11 mouse cellular contexts compared by ENCODE assay signal in genomic region chr5:138262001-138262400, GRCm38 (mm10). TPM values are rescaled to one million over a fixed set of nuclear protein-coding genes. Genes with fewer than 3 reads are reported as not detected.
DNase-seq lines count a peak whose midpoint lies in the region; ATAC-seq and TF ChIP-seq lines count a peak whose summit lies in the region.
"Had no signal": no experiment of that assay in that cellular context is flagged by ENCODE, and none has a peak within 500 bp of the region (broad histone marks: within the 10 kb centered on the region; RNA-seq: fewer than 3 reads in every experiment).

No protein-coding gene starts in this region.

- peak overlapping the region; percentile 100; the same call in 1 of the 2 replicates for H3K4me2 ChIP-seq in hindbrain, embryonic 12.5 days (replicated peaks)
- no peak overlapping the region for H3K4me2 ChIP-seq in hindbrain, postnatal 0 days (ENCODE audit: low read depth, low read length)
- no peak overlapping the region for H3K4me2 ChIP-seq in embryonic facial prominence, embryonic 12.5 days (replicated peaks)
- H3K4me2 ChIP-seq in liver, embryonic 16.5 days (ENCODE audit: low read depth, low read length), result peak overlapping the region; percentile 94

- H3K4me3 ChIP-seq in hindbrain, embryonic 12.5 days, result no peak overlapping the region; the same call in 1 of the 2 replicates
- no peak overlapping the region for H3K4me3 ChIP-seq in hindbrain, postnatal 0 days (ENCODE audit: low read length)
- H3K4me3 ChIP-seq in G1E (ENCODE audit: low read depth, low read length), result peak overlapping the region; percentile 93
- H3K4me3 ChIP-seq in embryonic facial prominence, embryonic 12.5 days, result 0 out of 2 replicates have a peak overlapping the region, but pooled peaks have one; percentile 79
- H3K4me3 ChIP-seq in liver, embryonic 16.5 days (ENCODE audit: low read depth, low read length), result peak overlapping the region; percentile 90

- DNase-seq in hindbrain, postnatal 0 days (ENCODE audit: low spot score), result no peak
- DNase-seq in G1E (ENCODE audit: low spot score), result peak; percentile 63
- DNase-seq in spleen, adult 18-20 months, result no peak
- no peak for DNase-seq in kidney, adult 9 months
- no peak for DNase-seq in adrenal gland, postnatal 10 days
- DNase-seq: heart, postnatal 4 days; right cerebral cortex, postnatal 4 days had no signal

- 86% methylated on average over 4 of the region's 4 CpGs for WGBS in hindbrain, embryonic 12.5 days
- WGBS in hindbrain, postnatal 0 days, result 80% methylated on average over 4 of the region's 4 CpGs
- WGBS in embryonic facial prominence, embryonic 12.5 days, result 67% methylated on average over 4 of the region's 4 CpGs
- 27% methylated on average over 4 of the region's 4 CpGs for WGBS in liver, embryonic 16.5 days (ENCODE audit: insufficient replicate concordance)

- peak overlapping the region; percentile 5; the same call in 1 of the 2 replicates for H3K9ac ChIP-seq in hindbrain, embryonic 12.5 days
- no peak overlapping the region for H3K9ac ChIP-seq in hindbrain, postnatal 0 days (replicated peaks; ENCODE audit: low read length)
- H3K9ac ChIP-seq in embryonic facial prominence, embryonic 12.5 days, result no peak overlapping the region
- peak overlapping the region; percentile 90 for H3K9ac ChIP-seq in liver, embryonic 16.5 days (ENCODE audit: low read depth, low read length)

- H3K9me3 ChIP-seq in hindbrain, embryonic 12.5 days (replicated peaks), result no peaks in the 10 kb centered on the region
- no peaks in the 10 kb centered on the region for H3K9me3 ChIP-seq in hindbrain, postnatal 0 days (ENCODE audit: low read length)
- H3K9me3 ChIP-seq in G1E (replicated peaks), result no peaks in the 10 kb centered on the region
- no peaks in the 10 kb centered on the region for H3K9me3 ChIP-seq in embryonic facial prominence, embryonic 12.5 days
- H3K9me3 ChIP-seq in liver, embryonic 16.5 days (replicated peaks; ENCODE audit: control insufficient read depth, low read length), result no peaks in the 10 kb centered on the region

- no peak overlapping the region for H3K27ac ChIP-seq in hindbrain, embryonic 12.5 days
- no peak overlapping the region for H3K27ac ChIP-seq in hindbrain, postnatal 0 days
- H3K27ac ChIP-seq in embryonic facial prominence, embryonic 12.5 days, result no peak overlapping the region
- H3K27ac ChIP-seq in liver, embryonic 16.5 days (ENCODE audit: low read length), result peak overlapping the region; percentile 74; the same call in 1 of the 2 replicates

- H3K36me3 ChIP-seq in hindbrain, embryonic 12.5 days, result peaks cover 49% of the 10 kb centered on the region
- H3K36me3 ChIP-seq in hindbrain, postnatal 0 days (ENCODE audit: insufficient read depth, low read length), result peaks cover 25% of the 10 kb centered on the region
- H3K36me3 ChIP-seq in G1E (replicated peaks), result peaks cover 77% of the 10 kb centered on the region
- H3K36me3 ChIP-seq in embryonic facial prominence, embryonic 12.5 days, result peaks cover 51% of the 10 kb centered on the region
- H3K36me3 ChIP-seq in liver, embryonic 16.5 days (ENCODE audit: control insufficient read depth, insufficient read depth), result peaks cover 5% of the 10 kb centered on the region

- no peaks in the 10 kb centered on the region for H3K27me3 ChIP-seq in hindbrain, embryonic 12.5 days
- H3K27me3 ChIP-seq in hindbrain, postnatal 0 days (ENCODE audit: insufficient read depth, low read length), result no peaks in the 10 kb centered on the region
- no peaks in the 10 kb centered on the region for H3K27me3 ChIP-seq in G1E (ENCODE audit: insufficient read depth, low read length)
- no peaks in the 10 kb centered on the region for H3K27me3 ChIP-seq in embryonic facial prominence, embryonic 12.5 days
- no peaks in the 10 kb centered on the region for H3K27me3 ChIP-seq in liver, embryonic 16.5 days (ENCODE audit: control insufficient read depth, insufficient read depth, low read depth, low read length)

- H3K4me1 ChIP-seq in hindbrain, embryonic 12.5 days, result peaks cover 25% of the 10 kb centered on the region
- H3K4me1 ChIP-seq in hindbrain, postnatal 0 days (ENCODE audit: insufficient read depth, low read length), result peaks cover 14% of the 10 kb centered on the region; the same call in 1 of the 2 replicates
- peaks cover 79% of the 10 kb centered on the region for H3K4me1 ChIP-seq in G1E (ENCODE audit: insufficient read depth, low read depth, low read length)
- H3K4me1 ChIP-seq in embryonic facial prominence, embryonic 12.5 days, result peaks cover 16% of the 10 kb centered on the region
- peaks cover 43% of the 10 kb centered on the region for H3K4me1 ChIP-seq in liver, embryonic 16.5 days (ENCODE audit: control insufficient read depth, low read depth, low read length)

- TF ChIP-seq CTCF in hindbrain, postnatal 0 days (IDR thresholded peaks at IDR 0.05; ENCODE audit: low read depth), result no peak
- TF ChIP-seq CTCF in G1E (IDR thresholded peaks at IDR 0.05; ENCODE audit: low read depth, low read length), result no peak

- no peak for ATAC-seq in hindbrain, embryonic 12.5 days (ENCODE audit: low FRiP score)
- no peak for ATAC-seq in hindbrain, postnatal 0 days
- no peak for ATAC-seq in G1E (ENCODE audit: extremely low read depth, insufficient number of reproducible peaks, low FRiP score, poor library complexity, severe bottlenecking)
- ATAC-seq in embryonic facial prominence, embryonic 12.5 days (ENCODE audit: insufficient number of reproducible peaks, insufficient read depth, low FRiP score, low TSS enrichment), result no peak
- no peak for ATAC-seq in liver, embryonic 16.5 days (ENCODE audit: low read depth)

RNA-seq across cellular contexts. Expression of gene BC037034, which starts 1.8 kb away (rescaled TPM):
- polyA plus RNA-seq in hindbrain, embryonic 12.5 days (2016; fragmentation: Nextera tagmentation; extraction: Ambion mirVana), result 18.9 and 20.4 TPM in 2 replicates
- total RNA-seq in hindbrain, postnatal 0 days (2014; rRNA removed), result 63.1 and 89.3 TPM in 2 replicates
- polyA plus RNA-seq in hindbrain, postnatal 0 days (2015; fragmentation: Nextera tagmentation; extraction: Ambion mirVana), result 13.2 and 13.5 TPM in 2 replicates
- 35.6 and 41.8 TPM in 2 replicates for total RNA-seq in G1E (2014; fragmentation: Nextera tagmentation)
- 24.6 and 33.0 TPM in 2 replicates for total RNA-seq in G1E (2017)
- 139 and 151 TPM in 2 replicates for polyA plus RNA-seq in G1E (2012)
- polyA plus RNA-seq in embryonic facial prominence, embryonic 12.5 days (2016; fragmentation: Nextera tagmentation; extraction: Ambion mirVana), result 11.3 and 12.3 TPM in 2 replicates
- 2.1 and 3.1 TPM in 2 replicates for polyA plus RNA-seq in liver, embryonic 16.5 days (2015; fragmentation: Nextera tagmentation; extraction: Ambion mirVana)
- 10 to 100 TPM; 17.1 to 20.6 TPM for total RNA-seq in adrenal gland, postnatal 10 days (2021)

RNA-seq across cellular contexts. Expression of gene Lamtor4, which starts 6.7 kb away (rescaled TPM):
- 54.0 and 60.7 TPM in 2 replicates for polyA plus RNA-seq in hindbrain, embryonic 12.5 days (2016; fragmentation: Nextera tagmentation; extraction: Ambion mirVana)
- 65.7 and 80.3 TPM in 2 replicates for total RNA-seq in hindbrain, postnatal 0 days (2014; rRNA removed)
- 107 and 110 TPM in 2 replicates for polyA plus RNA-seq in hindbrain, postnatal 0 days (2015; fragmentation: Nextera tagmentation; extraction: Ambion mirVana)
- 13.3 and 14.5 TPM in 2 replicates for total RNA-seq in G1E (2014; fragmentation: Nextera tagmentation)
- 22.9 and 33.1 TPM in 2 replicates for total RNA-seq in G1E (2017)
- 51.8 and 51.9 TPM in 2 replicates for polyA plus RNA-seq in G1E (2012)
- 50.9 and 57.0 TPM in 2 replicates for polyA plus RNA-seq in embryonic facial prominence, embryonic 12.5 days (2016; fragmentation: Nextera tagmentation; extraction: Ambion mirVana)
- polyA plus RNA-seq in liver, embryonic 16.5 days (2015; fragmentation: Nextera tagmentation; extraction: Ambion mirVana), result 30.9 and 31.7 TPM in 2 replicates
- total RNA-seq in adrenal gland, postnatal 10 days (2021), result 10 to 100 TPM; 67.1 to 74.8 TPM

RNA-seq across cellular contexts. Expression of gene Gal3st4, which starts 10.6 kb away (rescaled TPM):
- 3.6 and 4.4 TPM in 2 replicates for polyA plus RNA-seq in hindbrain, embryonic 12.5 days (2016; fragmentation: Nextera tagmentation; extraction: Ambion mirVana)
- 0.97 and 1.5 TPM in 2 replicates for total RNA-seq in hindbrain, postnatal 0 days (2014; rRNA removed)
- polyA plus RNA-seq in hindbrain, postnatal 0 days (2015; fragmentation: Nextera tagmentation; extraction: Ambion mirVana), result 2.1 and 2.5 TPM in 2 replicates
- not detected in 2 replicates for total RNA-seq in G1E (2014; fragmentation: Nextera tagmentation)
- 0.06 and 0.27 TPM in 2 replicates for total RNA-seq in G1E (2017)
- not detected in 2 replicates for polyA plus RNA-seq in G1E (2012)
- polyA plus RNA-seq in embryonic facial prominence, embryonic 12.5 days (2016; fragmentation: Nextera tagmentation; extraction: Ambion mirVana), result 3.7 and 4.3 TPM in 2 replicates
- polyA plus RNA-seq in liver, embryonic 16.5 days (2015; fragmentation: Nextera tagmentation; extraction: Ambion mirVana), result 0.22 TPM in 1 of 2 replicates, not detected in the other
- under 1 TPM; 0.15 to 0.54 TPM for total RNA-seq in adrenal gland, postnatal 10 days (2021)
- total RNA-seq: monocyte, adult 5-6 weeks had no signal

RNA-seq across cellular contexts. Expression of gene Gm43720, which starts 17.8 kb away (rescaled TPM):
- 0.12 and 0.23 TPM in 2 replicates for polyA plus RNA-seq in hindbrain, embryonic 12.5 days (2016; fragmentation: Nextera tagmentation; extraction: Ambion mirVana)
- total RNA-seq in hindbrain, postnatal 0 days (2014; rRNA removed), result not detected in 2 replicates
- polyA plus RNA-seq in hindbrain, postnatal 0 days (2015; fragmentation: Nextera tagmentation; extraction: Ambion mirVana), result 0.08 and 0.13 TPM in 2 replicates
- total RNA-seq in G1E (2014; fragmentation: Nextera tagmentation) (not detected in 2 replicates), G1E (2017) (0.05 and 0.06 TPM in 2 replicates)
- polyA plus RNA-seq in G1E (2012), result not detected in 2 replicates
- polyA plus RNA-seq in embryonic facial prominence, embryonic 12.5 days (2016; fragmentation: Nextera tagmentation; extraction: Ambion mirVana), result 0.23 TPM in 1 of 2 replicates, not detected in the other
- polyA plus RNA-seq in liver, embryonic 16.5 days (2015; fragmentation: Nextera tagmentation; extraction: Ambion mirVana), result not detected in 2 replicates
- total RNA-seq in adrenal gland, postnatal 10 days (2021), result under 1 TPM in 1 of 2 experiments, not detected in 1; 0.03 TPM
- total RNA-seq: heart, postnatal 4 days; monocyte, adult 5-6 weeks had no signal

RNA-seq across cellular contexts. Expression of gene Gpc2, which starts 17.8 kb away (rescaled TPM):
- polyA plus RNA-seq in hindbrain, embryonic 12.5 days (2016; fragmentation: Nextera tagmentation; extraction: Ambion mirVana), result 164 and 168 TPM in 2 replicates
- total RNA-seq in hindbrain, postnatal 0 days (2014; rRNA removed), result 102 and 104 TPM in 2 replicates
- 35.0 and 35.9 TPM in 2 replicates for polyA plus RNA-seq in hindbrain, postnatal 0 days (2015; fragmentation: Nextera tagmentation; extraction: Ambion mirVana)
- not detected in 2 replicates for total RNA-seq in G1E (2014; fragmentation: Nextera tagmentation)
- total RNA-seq in G1E (2017), result 0.06 TPM in 1 of 2 replicates, not detected in the other
- polyA plus RNA-seq in G1E (2012), result not detected in 2 replicates
- 70.1 and 75.3 TPM in 2 replicates for polyA plus RNA-seq in embryonic facial prominence, embryonic 12.5 days (2016; fragmentation: Nextera tagmentation; extraction: Ambion mirVana)
- polyA plus RNA-seq in liver, embryonic 16.5 days (2015; fragmentation: Nextera tagmentation; extraction: Ambion mirVana), result 0.51 and 0.74 TPM in 2 replicates
- total RNA-seq in adrenal gland, postnatal 10 days (2021), result 1 to 10 TPM in 1 of 2 experiments, under 1 TPM in 1; 0.96 to 2.0 TPM

Comparison
In these comparisons a context has a peak if more than half of its experiments do, and no peak if none do; other contexts are left out.
1. H3K4me2 ChIP-seq: peak in hindbrain, embryonic 12.5 days (single experiment) and liver, embryonic 16.5 days (single experiment); none in hindbrain, postnatal 0 days (single experiment) and embryonic facial prominence, embryonic 12.5 days (single experiment).
2. H3K9ac ChIP-seq: peak in hindbrain, embryonic 12.5 days (single experiment) and liver, embryonic 16.5 days (single experiment); none in hindbrain, postnatal 0 days (single experiment) and embryonic facial prominence, embryonic 12.5 days (single experiment).
3. H3K4me3 ChIP-seq: peak in G1E (single experiment), embryonic facial prominence, embryonic 12.5 days (single experiment) and liver, embryonic 16.5 days (single experiment); none in hindbrain, embryonic 12.5 days (single experiment) and hindbrain, postnatal 0 days (single experiment).